Mouse (Mus musculus): Measurements from ENCODE around the gene Gm20441.
"Not testable (repeated sequence)": the region's sequence is repeated elsewhere in the genome, so short reads cannot be mapped to it uniquely, and the experiment has no call there.

Gene Gm20441

GRCm38 (mm10) chr10:75779206-75780174 is 1.3 kb downstream of the Gm20441 start:
- DNase-seq, result no peak

- DNase-seq, result no peak
Measured at GRCm38 (mm10) chr10:75777885-75778284, 2.9 kb downstream of the Gm20441 start.

GRCm38 (mm10) chr10:75776562-75776961 is 4.2 kb downstream of the Gm20441 start:
- no peak for DNase-seq

GRCm38 (mm10) chr10:75774587-75774986 is 6.2 kb downstream of the Gm20441 start:
- no peak for DNase-seq

- no peak for DNase-seq
Measured at GRCm38 (mm10) chr10:75774102-75774501, 6.7 kb downstream of the Gm20441 start.

- peak; percentile 89 for DNase-seq
Measured at GRCm38 (mm10) chr10:75772795-75773664, 7.7 kb downstream of the Gm20441 start, which contains the start of gene Ddt. TSS of gene Ddt (minus strand) at chr10:75773414.

- not testable (repeated sequence) for DNase-seq
Measured at GRCm38 (mm10) chr10:75767756-75768155, 13.0 kb downstream of the Gm20441 start.

GRCm38 (mm10) chr10:75766856-75767255 is 13.9 kb downstream of the Gm20441 start:
- no peak for DNase-seq

GRCm38 (mm10) chr10:75764519-75765473 is 16.0 kb downstream of the Gm20441 start:
- DNase-seq, result peak; percentile 65

- peak; percentile 98 for DNase-seq
Measured at GRCm38 (mm10) chr10:75763682-75764518, 16.9 kb downstream of the Gm20441 start, which contains the start of gene Cabin1. TSS of gene Cabin1 (minus strand) at chr10:75764341.

- DNase-seq, result no peak
Measured at GRCm38 (mm10) chr10:75762413-75762812, 18.3 kb downstream of the Gm20441 start.

- no peak for DNase-seq
Measured at GRCm38 (mm10) chr10:75760311-75760710, 20.4 kb downstream of the Gm20441 start.

- DNase-seq, result no peak
Measured at GRCm38 (mm10) chr10:75756719-75757118, 24.0 kb downstream of the Gm20441 start.

GRCm38 (mm10) chr10:75744017-75744416 is 36.7 kb downstream of the Gm20441 start:
- peak; percentile 89 for DNase-seq

GRCm38 (mm10) chr10:75743369-75743768 is 37.4 kb downstream of the Gm20441 start:
- DNase-seq, result peak; percentile 34

GRCm38 (mm10) chr10:75740866-75741265 is 39.9 kb downstream of the Gm20441 start:
- DNase-seq, result no peak

- DNase-seq, result no peak
Measured at GRCm38 (mm10) chr10:75725449-75725848, 55.3 kb downstream of the Gm20441 start.
